ENCODE assay signal across 8 mouse cellular contexts in genomic region chr9:21840115-21840787, GRCm38 (mm10). TPM values are rescaled to one million over a fixed set of nuclear protein-coding genes. Genes with fewer than 3 reads are reported as not detected.
DNase-seq lines count a peak whose midpoint lies in the region; ATAC-seq and TF ChIP-seq lines count a peak whose summit lies in the region.

No protein-coding gene starts in this region.

- peaks cover 2% of the 10 kb centered on the region for H3K36me3 ChIP-seq in testis, adult 2 months (ENCODE audit: control insufficient read depth, insufficient read depth, low read length)
- peaks cover 87% of the 10 kb centered on the region for H3K36me3 ChIP-seq in kidney, embryonic 15.5 days

- no peaks in the 10 kb centered on the region; the same call in 1 of the 2 replicates for H3K4me1 ChIP-seq in testis, adult 2 months (ENCODE audit: control insufficient read depth, insufficient read depth, low read length)
- peaks cover 22% of the 10 kb centered on the region for H3K4me1 ChIP-seq in kidney, embryonic 15.5 days

- no peak for TF ChIP-seq POLR2A in testis, adult 2 months (IDR thresholded peaks at IDR 0.05; ENCODE audit: control insufficient read depth, low read depth, low read length)

- H3K27ac ChIP-seq in testis, adult 2 months (ENCODE audit: control insufficient read depth, insufficient read depth, low read depth, low read length): no peak overlapping the region
- H3K27ac ChIP-seq in kidney, embryonic 15.5 days: 0 out of 2 replicates have a peak overlapping the region, but pooled peaks have one; percentile 15

- H3K4me2 ChIP-seq in kidney, embryonic 15.5 days: no peak overlapping the region

- no peaks in the 10 kb centered on the region for H3K9me3 ChIP-seq in kidney, embryonic 15.5 days (replicated peaks)

- WGBS in kidney, embryonic 15.5 days: 56% methylated on average over 8 of the region's 8 CpGs

- peak; percentile 73; the same call in 1 of the 2 replicates for TF ChIP-seq CTCF in testis, adult 2 months (IDR thresholded peaks at IDR 0.05; ENCODE audit: control insufficient read depth, insufficient read depth, insufficient replicate concordance, low read depth, low read length)

- ATAC-seq in kidney, embryonic 15.5 days (replicated peaks; ENCODE audit: low FRiP score): no peak

- peak; percentile 41 for DNase-seq in cerebellum, adult 8-10 months
- no peak for DNase-seq in cerebellum, adult 9-11 months
- DNase-seq in testis, postnatal 14 days (ENCODE audit: low spot score): no peak
- DNase-seq in embryo, embryonic 9.5 days (ENCODE audit: extremely low spot score): peak; percentile 42
- DNase-seq in mesoderm, embryonic 11.5 days (ENCODE audit: low read depth, low spot score): peak; percentile 63
- DNase-seq in thymus, postnatal 14 days: peak; percentile 44

- no peak overlapping the region for H3K4me3 ChIP-seq in testis, adult 2 months (ENCODE audit: control insufficient read depth, low read depth, low read length)
- H3K4me3 ChIP-seq in kidney, embryonic 15.5 days (replicated peaks): no peak overlapping the region

- no peaks in the 10 kb centered on the region for H3K27me3 ChIP-seq in testis, adult 2 months (ENCODE audit: control insufficient read depth, insufficient read depth, low read length)
- no peaks in the 10 kb centered on the region for H3K27me3 ChIP-seq in kidney, embryonic 15.5 days

- H3K9ac ChIP-seq in kidney, embryonic 15.5 days: no peak overlapping the region

RNA-seq across cellular contexts. Expression of gene Angptl8, which starts 4.9 kb away (rescaled TPM):
- polyA plus RNA-seq in testis, adult 2 months (2012; rRNA removed): not detected in 2 replicates
- 4.3 and 4.9 TPM in 2 replicates for polyA plus RNA-seq in kidney, embryonic 15.5 days (2015; fragmentation: Nextera tagmentation; extraction: Ambion mirVana)

RNA-seq across cellular contexts. Expression of gene Dock6, which starts 12.2 kb away (rescaled TPM):
- polyA plus RNA-seq in testis, adult 2 months (2012; rRNA removed): 41.5 and 46.0 TPM in 2 replicates
- polyA plus RNA-seq in kidney, embryonic 15.5 days (2015; fragmentation: Nextera tagmentation; extraction: Ambion mirVana): 36.8 and 46.3 TPM in 2 replicates

RNA-seq across cellular contexts. Expression of gene Kank2, which starts 41.7 kb away (rescaled TPM):
- polyA plus RNA-seq in testis, adult 2 months (2012; rRNA removed): 6.7 and 6.9 TPM in 2 replicates
- 18.7 and 23.2 TPM in 2 replicates for polyA plus RNA-seq in kidney, embryonic 15.5 days (2015; fragmentation: Nextera tagmentation; extraction: Ambion mirVana)

Comparison
In these comparisons a context has a peak if more than half of its experiments do, and no peak if none do; other contexts are left out.
1. DNase-seq: peak in cerebellum, adult 8-10 months (single experiment), embryo, embryonic 9.5 days (single experiment), mesoderm, embryonic 11.5 days (single experiment) and thymus, postnatal 14 days (single experiment); none in cerebellum, adult 9-11 months (single experiment) and testis, postnatal 14 days (single experiment).